Mouse (Mus musculus) liver, embryonic 15.5 days (tissue): ENCODE results near the gene Dock3. TPM values are rescaled to one million over a fixed set of nuclear protein-coding genes. Genes with fewer than 3 reads are reported as not detected.

Source experiments
- ATAC-seq: fragments of 200-750 bp; cut with Nextera tagmentation; 2 replicates; pipeline ENCODE4 v1.8.0; 2017; ENCODE audit warnings: moderate number of reproducible peaks, mild to moderate bottlenecking, moderate library complexity; ENCODE audit not compliant: insufficient read depth
- H3K27ac ChIP-seq: fragments of 300-500 bp; sonication (generic); replicated peaks from 2 replicates; pipeline ENCODE4 v1.5.1; 2015; ENCODE audit warnings: mild to moderate bottlenecking, inconsistent platforms
- H3K27me3 ChIP-seq: fragments of 300-500 bp; sonication (generic); 2 replicates; pipeline ENCODE4 v1.6.1; 2015; ENCODE audit warnings: mild to moderate bottlenecking, inconsistent platforms
- H3K36me3 ChIP-seq: fragments of 300-500 bp; sonication (generic); replicated peaks from 2 replicates; pipeline ENCODE4 v1.6.1; 2015; ENCODE audit warnings: moderate library complexity, mild to moderate bottlenecking, inconsistent platforms
- H3K4me1 ChIP-seq: fragments of 300-500 bp; sonication (generic); replicated peaks from 2 replicates; pipeline ENCODE4 v1.6.1; 2015; ENCODE audit warnings: inconsistent platforms
- H3K4me2 ChIP-seq: fragments of 300-500 bp; sonication (generic); 2 replicates; pipeline ENCODE4 v1.6.1; 2015; ENCODE audit warnings: moderate library complexity, mild to moderate bottlenecking, inconsistent platforms
- H3K4me3 ChIP-seq: fragments of 300-500 bp; sonication (generic); replicated peaks from 2 replicates; pipeline ENCODE4 v1.5.1; 2015; ENCODE audit warnings: mild to moderate bottlenecking, inconsistent platforms
- H3K9ac ChIP-seq: fragments of 300-500 bp; sonication (generic); 2 replicates; pipeline ENCODE4 v1.6.1; 2015; ENCODE audit warnings: moderate library complexity, mild to moderate bottlenecking, inconsistent platforms
- H3K9me3 ChIP-seq: fragments of 300-500 bp; sonication (generic); replicated peaks from 2 replicates; pipeline ENCODE4 v1.6.1; 2016; ENCODE audit warnings: inconsistent platforms
- WGBS: fragments of 180-500 bp; shearing (Covaris S2); methylation state at CpG from one replicate; pipeline ENCODE4 v1.1.7; 2015; ENCODE audit warnings: mixed read lengths; ENCODE audit not compliant: insufficient replicate concordance; 5-methylcytosine and 5-hydroxymethylcytosine counted together
- polyA plus RNA-seq: library from polyadenylated mRNA; unstranded; fragments of >200 nt; fragmentation: Nextera tagmentation; extraction: Ambion mirVana; gene quantifications from 2 replicates; pipeline ENCODE4 v1.2.1, GENCODE M21; 2015

Gene Dock3
- polyA plus RNA-seq, 1 experiment from 2014 or later: 0.01 TPM

- no peaks in the 10 kb centered on the region for H3K27me3 ChIP-seq
- no peak for ATAC-seq
- H3K36me3 ChIP-seq: no peaks in the 10 kb centered on the region
- H3K4me2 ChIP-seq: no peak overlapping the region
- no peaks in the 10 kb centered on the region for H3K9me3 ChIP-seq
- no peak overlapping the region for H3K4me3 ChIP-seq
- 49% methylated on average over 2 of the region's 2 CpGs for WGBS
- no peaks in the 10 kb centered on the region for H3K4me1 ChIP-seq
- no peak overlapping the region for H3K27ac ChIP-seq
- H3K9ac ChIP-seq: no peak overlapping the region
Observed at GRCm38 (mm10) chr9:107027586-107027985, 204.1 kb downstream of the Dock3 start.

DNA sequence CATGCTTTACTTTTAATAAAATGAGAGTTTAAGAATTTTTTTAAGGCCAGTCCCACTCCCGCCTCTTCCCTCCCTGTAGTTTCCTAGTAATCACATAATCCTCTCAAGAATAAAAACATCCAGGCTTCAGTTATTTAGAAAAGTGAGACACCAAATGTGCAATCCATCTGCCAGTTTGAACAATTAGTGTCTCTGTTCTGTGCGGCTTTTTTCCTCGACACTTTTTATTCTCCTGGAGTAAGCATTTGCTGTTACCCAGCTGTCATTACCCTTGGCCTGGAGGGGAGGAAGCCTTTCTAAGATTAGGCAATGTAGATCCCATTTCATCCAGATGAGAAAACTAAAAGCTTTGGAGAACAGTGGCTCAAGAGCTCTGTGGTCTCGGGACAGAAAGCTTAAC lies 221.9 kb downstream of the Dock3 start:
- no peaks in the 10 kb centered on the region for H3K9me3 ChIP-seq
- no peak overlapping the region for H3K4me3 ChIP-seq
- no peaks in the 10 kb centered on the region for H3K27me3 ChIP-seq
- no peak overlapping the region for H3K9ac ChIP-seq
- no peaks in the 10 kb centered on the region for H3K4me1 ChIP-seq
- no peak for ATAC-seq
- H3K27ac ChIP-seq: no peak overlapping the region
- WGBS: 71% methylated on average over 4 of the region's 4 CpGs
- no peaks in the 10 kb centered on the region for H3K36me3 ChIP-seq
- H3K4me2 ChIP-seq: no peak overlapping the region

DNA sequence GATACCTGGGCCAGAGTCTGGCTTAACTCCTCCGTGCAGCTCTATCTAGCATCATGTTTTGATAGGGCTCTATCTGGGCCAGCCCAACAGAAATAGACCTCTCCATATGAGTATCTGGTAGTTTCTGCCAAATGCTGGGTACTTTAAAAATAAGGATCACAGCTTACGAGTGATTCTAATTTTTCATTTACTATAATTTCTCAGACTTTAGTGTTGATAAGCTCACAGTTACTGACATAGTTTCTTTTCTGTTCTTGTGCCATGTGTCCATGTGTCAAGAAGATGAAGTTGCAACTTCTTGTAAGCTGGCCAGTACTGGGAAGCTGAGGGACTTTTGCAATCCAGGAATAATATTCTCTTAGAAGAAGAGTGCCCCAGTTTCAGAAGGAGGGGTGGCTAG lies 228.5 kb downstream of the Dock3 start:
- Histone ChIP-seq H3K9ac (no peak overlapping the region), H3K4me2 (no peak overlapping the region), H3K4me1 (no peaks in the 10 kb centered on the region), H3K27ac (no peak overlapping the region), H3K27me3 (no peaks in the 10 kb centered on the region), H3K4me3 (no peak overlapping the region), H3K36me3 (no peaks in the 10 kb centered on the region), H3K9me3 (no peaks in the 10 kb centered on the region)
- no peak for ATAC-seq
- 62% methylated on average over 2 of the region's 2 CpGs for WGBS

DNA sequence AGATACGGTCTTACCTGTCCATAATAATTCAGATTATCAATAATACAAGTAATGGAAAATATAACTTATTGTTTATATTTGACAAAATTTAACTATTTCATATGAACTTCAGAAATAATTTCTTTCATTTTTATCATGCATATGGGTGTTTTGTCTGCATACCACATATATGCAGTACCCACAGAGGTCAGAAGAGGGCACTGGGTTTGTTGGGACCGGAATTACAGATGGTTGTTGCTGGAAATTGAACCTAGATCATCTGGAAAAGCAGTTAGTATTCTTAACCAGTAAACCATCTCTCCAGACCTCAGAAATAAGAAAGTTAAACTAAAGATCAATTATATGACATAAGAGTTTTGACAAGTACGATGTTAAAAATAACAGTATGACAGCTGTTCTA lies 261.0 kb downstream of the Dock3 start:
- no peak overlapping the region for H3K9ac ChIP-seq
- no peak overlapping the region for H3K4me3 ChIP-seq
- H3K9me3 ChIP-seq: no peaks in the 10 kb centered on the region
- 47% methylated on average over 3 of the region's 3 CpGs for WGBS
- H3K4me1 ChIP-seq: no peaks in the 10 kb centered on the region
- no peak overlapping the region for H3K27ac ChIP-seq
- no peak for ATAC-seq
- no peaks in the 10 kb centered on the region for H3K27me3 ChIP-seq
- no peaks in the 10 kb centered on the region for H3K36me3 ChIP-seq
- no peak overlapping the region for H3K4me2 ChIP-seq

GRCm38 (mm10) chr9:106958452-106958851 lies 273.3 kb downstream of the Dock3 start:
- Histone ChIP-seq H3K4me3 (no peak overlapping the region), H3K27ac (no peak overlapping the region), H3K36me3 (no peaks in the 10 kb centered on the region), H3K4me1 (no peaks in the 10 kb centered on the region), H3K9me3 (no peaks in the 10 kb centered on the region), H3K9ac (no peak overlapping the region), H3K4me2 (no peak overlapping the region), H3K27me3 (no peaks in the 10 kb centered on the region)
- ATAC-seq: no peak
- 67% methylated on average over 1 of the region's 1 CpGs for WGBS

- H3K36me3 ChIP-seq: no peaks in the 10 kb centered on the region
- no peaks in the 10 kb centered on the region for H3K27me3 ChIP-seq
- H3K4me1 ChIP-seq: no peaks in the 10 kb centered on the region
- no peak overlapping the region for H3K27ac ChIP-seq
- no peak overlapping the region for H3K4me2 ChIP-seq
- no peaks in the 10 kb centered on the region for H3K9me3 ChIP-seq
- H3K4me3 ChIP-seq: no peak overlapping the region
- H3K9ac ChIP-seq: no peak overlapping the region
- no peak for ATAC-seq
Observed at GRCm38 (mm10) chr9:106955486-106955885, 276.2 kb downstream of the Dock3 start.

DNA sequence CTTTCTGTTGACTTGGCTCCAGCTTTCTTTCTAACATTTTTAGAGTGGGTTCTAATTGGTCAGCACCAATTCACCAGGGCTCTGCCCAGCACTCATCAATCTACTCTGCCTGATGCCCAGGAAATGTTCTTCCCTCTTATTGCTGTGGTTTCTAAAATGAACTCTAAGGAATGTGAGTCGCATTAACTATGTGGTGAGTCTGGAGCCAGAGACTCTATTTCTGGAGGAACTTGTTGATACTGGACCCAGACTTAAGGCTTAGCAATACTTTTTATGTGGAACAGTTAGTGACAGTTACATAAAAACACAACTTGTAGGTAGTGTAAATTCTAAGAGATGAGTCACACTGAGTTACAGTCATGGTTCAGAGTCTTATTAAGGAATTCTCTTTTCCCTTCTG lies 296.7 kb downstream of the Dock3 start:
- H3K4me1 ChIP-seq: no peaks in the 10 kb centered on the region
- no peaks in the 10 kb centered on the region for H3K36me3 ChIP-seq
- H3K4me2 ChIP-seq: no peak overlapping the region
- no peak overlapping the region for H3K27ac ChIP-seq
- ATAC-seq: no peak
- WGBS: 67% methylated on average over 1 of the region's 1 CpGs
- no peaks in the 10 kb centered on the region for H3K27me3 ChIP-seq
- H3K9me3 ChIP-seq: no peaks in the 10 kb centered on the region
- no peak overlapping the region for H3K9ac ChIP-seq
- no peak overlapping the region for H3K4me3 ChIP-seq

GRCm38 (mm10) chr9:106914878-106915277 lies 316.8 kb downstream of the Dock3 start:
- Histone ChIP-seq H3K4me3 (no peak overlapping the region), H3K36me3 (no peaks in the 10 kb centered on the region), H3K9me3 (no peaks in the 10 kb centered on the region), H3K9ac (no peak overlapping the region), H3K27me3 (no peaks in the 10 kb centered on the region), H3K4me1 (no peaks in the 10 kb centered on the region), H3K4me2 (no peak overlapping the region), H3K27ac (no peak overlapping the region)
- no peak for ATAC-seq
- WGBS: 58% methylated on average over 6 of the region's 6 CpGs

DNA sequence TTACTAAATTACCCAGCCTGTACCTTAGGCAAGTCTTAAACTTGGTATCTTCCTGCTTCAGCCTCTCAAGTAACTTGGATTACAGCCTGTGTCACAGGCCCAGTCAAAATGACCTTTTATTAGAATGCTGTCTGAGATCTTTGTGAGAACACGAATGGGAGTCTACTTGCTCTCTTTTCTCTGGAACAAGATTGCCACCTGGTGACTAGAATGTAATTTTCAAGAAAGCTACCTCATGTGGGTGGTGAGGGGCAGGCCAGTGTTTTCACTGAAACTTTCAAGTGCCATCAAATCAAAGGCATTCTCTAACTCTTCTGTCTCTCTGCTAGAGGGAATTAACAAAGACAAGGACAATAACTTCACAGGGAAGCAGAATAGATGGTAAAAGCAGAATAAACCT lies 317.9 kb downstream of the Dock3 start:
- no peak overlapping the region for H3K9ac ChIP-seq
- no peak overlapping the region for H3K4me3 ChIP-seq
- H3K9me3 ChIP-seq: no peaks in the 10 kb centered on the region
- peaks cover under 1% of the 10 kb centered on the region; the same call in 1 of the 2 replicates for H3K4me1 ChIP-seq
- H3K27ac ChIP-seq: no peak overlapping the region
- no peak overlapping the region for H3K4me2 ChIP-seq
- H3K27me3 ChIP-seq: no peaks in the 10 kb centered on the region
- ATAC-seq: no peak
- no peaks in the 10 kb centered on the region for H3K36me3 ChIP-seq
- WGBS: 15% methylated on average over 1 of the region's 1 CpGs

GRCm38 (mm10) chr9:106911624-106912023 lies 320.1 kb downstream of the Dock3 start:
- Histone ChIP-seq H3K9me3 (no peaks in the 10 kb centered on the region), H3K27ac (no peak overlapping the region)
- no peak for ATAC-seq

GRCm38 (mm10) chr9:106908715-106909114 lies 323.0 kb downstream of the Dock3 start:
- H3K27ac ChIP-seq: no peak overlapping the region
- 0 out of 2 replicates have a peak, but pooled peaks have one; percentile 22 for ATAC-seq
- no peaks in the 10 kb centered on the region for H3K36me3 ChIP-seq
- 12% methylated on average over 5 of the region's 5 CpGs for WGBS
- H3K9ac ChIP-seq: no peak overlapping the region
- H3K4me1 ChIP-seq: peaks cover 3% of the 10 kb centered on the region; the same call in 1 of the 2 replicates
- H3K9me3 ChIP-seq: no peaks in the 10 kb centered on the region
- no peaks in the 10 kb centered on the region for H3K27me3 ChIP-seq
- no peak overlapping the region for H3K4me3 ChIP-seq
- no peak overlapping the region for H3K4me2 ChIP-seq

More at GRCm38 (mm10) chr9:106911624-106912023, 320.1 kb downstream of the Dock3 start:
- Histone ChIP-seq H3K4me3 (no peak overlapping the region), H3K36me3 (no peaks in the 10 kb centered on the region), H3K9ac (no peak overlapping the region), H3K4me1 (peaks cover 3% of the 10 kb centered on the region; the same call in 1 of the 2 replicates), H3K4me2 (no peak overlapping the region), H3K27me3 (no peaks in the 10 kb centered on the region)
- 56% methylated on average over 1 of the region's 1 CpGs for WGBS

- no peaks in the 10 kb centered on the region for H3K27me3 ChIP-seq
- WGBS: 52% methylated on average over 3 of the region's 3 CpGs
- H3K4me3 ChIP-seq: no peak overlapping the region
- no peaks in the 10 kb centered on the region for H3K36me3 ChIP-seq
- H3K9ac ChIP-seq: no peak overlapping the region
- H3K27ac ChIP-seq: no peak overlapping the region
- no peak for ATAC-seq
- H3K4me1 ChIP-seq: peaks cover 3% of the 10 kb centered on the region; the same call in 1 of the 2 replicates
- no peak overlapping the region for H3K4me2 ChIP-seq
- no peaks in the 10 kb centered on the region for H3K9me3 ChIP-seq
Observed at GRCm38 (mm10) chr9:106908174-106908573, 323.5 kb downstream of the Dock3 start.
